Mouse (Mus musculus) forebrain, postnatal 0 days (tissue): ENCODE data around the gene Olfr1337. TPM values are rescaled to one million over a fixed set of nuclear protein-coding genes. Genes with fewer than 3 reads are reported as not detected.
"Not testable (repeated sequence)": the region's sequence is repeated elsewhere in the genome, so short reads cannot be mapped to it uniquely, and the experiment has no call there.

Source experiments
- ATAC-seq: fragments of 200-750 bp; cut with Nextera tagmentation; 2 replicates; pipeline ENCODE4 v1.8.0; 2017; ENCODE audit warnings: mild to moderate bottlenecking, moderate library complexity
- DNase-seq: peaks from one replicate; pipeline ENCODE4 v3.0.0-alpha.2; 2015
- H3K27ac ChIP-seq: fragments of 300-500 bp; sonication (generic); 2 replicates; pipeline ENCODE4 v1.5.1; 2014; ENCODE audit warnings: low read depth, mild to moderate bottlenecking, antibody characterized with exemption, low read length, moderate library complexity, mixed read lengths
- H3K27me3 ChIP-seq: fragments of 300-500 bp; sonication (generic); 2 replicates; pipeline ENCODE4 v1.6.1; 2014; ENCODE audit warnings: mild to moderate bottlenecking, low read length, mixed read lengths; ENCODE audit not compliant: insufficient read depth
- H3K36me3 ChIP-seq: fragments of 300-500 bp; sonication (generic); 2 replicates; pipeline ENCODE4 v1.6.1; 2014; ENCODE audit warnings: mild to moderate bottlenecking, moderate library complexity; ENCODE audit not compliant: insufficient read depth
- H3K4me1 ChIP-seq: fragments of 300-500 bp; sonication (generic); 2 replicates; pipeline ENCODE4 v1.6.1; 2014; ENCODE audit warnings: antibody characterized with exemption; ENCODE audit not compliant: insufficient read depth
- H3K4me2 ChIP-seq: fragments of 300-500 bp; sonication (generic); 2 replicates; pipeline ENCODE4 v1.6.1; 2014; ENCODE audit warnings: low read depth, mild to moderate bottlenecking, moderate library complexity
- H3K4me3 ChIP-seq: fragments of 300-500 bp; sonication (generic); 2 replicates; pipeline ENCODE4 v1.5.1; 2014; ENCODE audit warnings: low read depth, low read length, mixed read lengths
- H3K9ac ChIP-seq: fragments of 300-500 bp; sonication (generic); 2 replicates; pipeline ENCODE4 v1.6.1; 2014; ENCODE audit warnings: mild to moderate bottlenecking
- H3K9me3 ChIP-seq: fragments of 300-500 bp; sonication (generic); 2 replicates; pipeline ENCODE4 v1.6.1; 2016; ENCODE audit warnings: low read length
- CTCF ChIP-seq: sonication (generic); IDR thresholded peaks from 2 replicates; pipeline ENCODE4 v1.5.1; 2016; ENCODE audit warnings: antibody characterized with exemption, control low read depth, low read depth
- WGBS: fragments of 180-500 bp; shearing (Covaris S2); extraction: QIAGEN DNeasy Blood & Tissue Kit; methylation state at CpG from one replicate; pipeline ENCODE4 v1.1.7; 2014; 5-methylcytosine and 5-hydroxymethylcytosine counted together
- polyA plus RNA-seq: library from polyadenylated mRNA; unstranded; fragments of >200 nt; fragmentation: Nextera tagmentation; extraction: Ambion mirVana; gene quantifications from 2 replicates; pipeline ENCODE4 v1.2.1, GENCODE M21; 2015
- total RNA-seq: library from RNA; depleted of rRNA; stranded (reverse); fragments of >200 nt; gene quantifications from 2 replicates; pipeline ENCODE4 v1.2.3, GENCODE M21; 2014; rRNA removed

Olfr1337 gene
- total RNA-seq, result not detected in 2 replicates
- polyA plus RNA-seq, result not detected in 2 replicates

DNA sequence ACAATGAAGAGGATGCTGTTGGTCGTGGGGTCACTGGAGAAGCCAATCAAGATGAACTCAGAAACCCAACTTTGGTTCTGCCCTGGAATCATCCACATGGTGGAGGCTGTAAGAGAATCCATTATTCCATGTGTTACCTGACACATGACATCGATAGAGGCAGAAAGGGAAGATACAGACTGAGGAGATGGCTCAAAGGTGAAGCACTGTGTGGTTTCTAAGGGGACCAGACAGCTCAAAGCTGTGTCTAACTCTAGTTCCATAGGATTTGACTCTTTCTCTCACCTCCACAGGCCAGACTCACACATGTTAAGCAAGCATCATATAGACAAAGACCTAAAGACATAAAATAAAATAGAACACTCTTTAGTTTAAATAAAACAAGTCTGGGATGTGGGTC, at the start of gene Olfr1337:
Gene Olfr1337 (minus strand): TSS at position 101 of the 400 bp plus-strand sequence.
- Histone ChIP-seq H3K4me3 (no peak within 1 kb of the TSS), H3K36me3 (no peaks in the 10 kb centered on the region), H3K9me3 (no peaks in the 10 kb centered on the region), H3K4me2 (no peak within 1 kb of the TSS), H3K27ac (no peak within 1 kb of the TSS), H3K4me1 (no peaks in the 10 kb centered on the region), H3K27me3 (no peaks in the 10 kb centered on the region), H3K9ac (no peak within 1 kb of the TSS)
- DNase-seq, result no peak
- no peak for TF ChIP-seq CTCF
- no peak for ATAC-seq
- 76% methylated on average over 2 of the region's 2 CpGs for WGBS

DNA sequence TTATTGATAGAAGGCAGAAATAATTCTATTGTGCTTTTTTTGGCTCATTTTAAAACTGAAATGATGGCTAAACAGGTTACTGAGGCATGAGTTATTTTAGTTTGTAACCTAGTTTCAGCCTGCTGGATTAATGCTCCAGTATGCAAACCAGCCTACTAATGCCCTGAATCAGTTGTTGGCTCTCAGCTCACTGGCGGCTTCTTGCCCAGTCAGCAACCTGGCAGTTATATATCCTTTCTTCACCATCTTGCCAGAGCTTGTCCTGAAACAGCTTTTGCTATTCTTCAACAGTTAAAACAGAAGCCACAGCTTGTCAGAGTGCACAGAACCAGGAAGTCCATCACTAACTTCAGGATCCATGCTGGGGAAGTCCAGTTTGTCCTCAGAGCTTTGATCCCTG, 36.5 kb upstream of the Olfr1337 start:
- Histone ChIP-seq H3K9ac (no peak overlapping the region), H3K4me2 (no peak overlapping the region), H3K4me3 (no peak overlapping the region), H3K4me1 (no peaks in the 10 kb centered on the region), H3K36me3 (no peaks in the 10 kb centered on the region), H3K27me3 (no peaks in the 10 kb centered on the region), H3K27ac (no peak overlapping the region), H3K9me3 (no peaks in the 10 kb centered on the region)
- WGBS, result 79% methylated on average over 1 of the region's 1 CpGs
- no peak for TF ChIP-seq CTCF
- peak; percentile 5 for DNase-seq
- ATAC-seq, result no peak

GRCm38 (mm10) chr4:118809844-118810243, 27.5 kb upstream of the Olfr1337 start, which contains the start of gene Olfr1335:
TSS of gene Olfr1335 (minus strand) at chr4:118809944.
- Histone ChIP-seq H3K9me3 (no peaks in the 10 kb centered on the region), H3K27ac (no peak within 1 kb of the TSS), H3K4me1 (no peaks in the 10 kb centered on the region), H3K4me2 (no peak within 1 kb of the TSS), H3K4me3 (no peak within 1 kb of the TSS), H3K27me3 (no peaks in the 10 kb centered on the region), H3K9ac (no peak within 1 kb of the TSS), H3K36me3 (no peaks in the 10 kb centered on the region)
- ATAC-seq (no peak), DNase-seq (no peak)
- WGBS, result 89% methylated on average over 4 of the region's 4 CpGs
- TF ChIP-seq CTCF, result no peak

- not testable (repeated sequence) for H3K4me2 ChIP-seq, H3K27ac ChIP-seq, H3K4me1 ChIP-seq, H3K36me3 ChIP-seq, H3K4me3 ChIP-seq, H3K9me3 ChIP-seq, ATAC-seq, DNase-seq, H3K9ac ChIP-seq, H3K27me3 ChIP-seq
These were observed 10.4 kb upstream of the Olfr1337 start for GRCm38 (mm10) chr4:118792796-118793195.

GRCm38 (mm10) chr4:118758637-118759036, 23.7 kb downstream of the Olfr1337 start, which contains the start of gene Olfr1338:
TSS of gene Olfr1338 (minus strand) at chr4:118758737.
- Histone ChIP-seq H3K9me3 (no peaks in the 10 kb centered on the region), H3K4me1 (no peaks in the 10 kb centered on the region), H3K4me3 (no peak within 1 kb of the TSS), H3K9ac (no peak within 1 kb of the TSS), H3K27me3 (no peaks in the 10 kb centered on the region), H3K27ac (no peak within 1 kb of the TSS), H3K4me2 (no peak within 1 kb of the TSS), H3K36me3 (no peaks in the 10 kb centered on the region)
- 80% methylated on average over 1 of the region's 1 CpGs for WGBS
- ATAC-seq, result no peak
- DNase-seq, result no peak
- no peak for TF ChIP-seq CTCF

DNA sequence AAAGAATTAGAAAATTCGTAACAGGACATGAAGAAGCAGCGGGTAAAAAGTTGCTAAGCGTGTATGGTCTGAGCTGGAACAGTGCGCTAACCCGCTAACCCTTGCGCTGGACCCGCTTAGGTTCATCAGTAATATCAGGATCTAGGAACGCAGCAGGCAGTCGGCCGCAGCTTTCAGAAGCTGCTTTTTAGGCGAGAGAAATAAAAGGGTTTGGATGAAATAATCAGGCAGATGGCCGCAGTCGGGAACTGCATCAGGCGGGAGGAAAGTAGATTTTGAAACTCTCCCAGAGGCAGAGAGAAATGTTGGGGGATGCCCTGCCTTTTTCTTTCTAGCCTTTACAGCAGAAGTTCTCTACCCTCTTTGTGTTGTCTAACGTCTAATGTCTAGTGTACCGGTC, 40.5 kb downstream of the Olfr1337 start:
- no peaks in the 10 kb centered on the region for H3K9me3 ChIP-seq
- no peaks in the 10 kb centered on the region for H3K4me1 ChIP-seq
- no peak overlapping the region for H3K4me3 ChIP-seq
- no peak overlapping the region for H3K9ac ChIP-seq
- WGBS, result 3% methylated on average over 16 of the region's 16 CpGs
- ATAC-seq, result no peak
- peak overlapping the region; percentile 30 for H3K4me2 ChIP-seq
- DNase-seq, result peak; percentile 23
- no peak for TF ChIP-seq CTCF
- no peaks in the 10 kb centered on the region for H3K27me3 ChIP-seq
- no peaks in the 10 kb centered on the region for H3K36me3 ChIP-seq
- H3K27ac ChIP-seq, result no peak overlapping the region

- DNase-seq (no peak), ATAC-seq (no peak)
- Histone ChIP-seq H3K9me3 (no peaks in the 10 kb centered on the region), H3K27me3 (no peaks in the 10 kb centered on the region), H3K9ac (no peak overlapping the region), H3K4me2 (peak overlapping the region; percentile 30), H3K4me1 (no peaks in the 10 kb centered on the region), H3K27ac (no peak overlapping the region), H3K4me3 (no peak overlapping the region), H3K36me3 (no peaks in the 10 kb centered on the region)
- TF ChIP-seq CTCF, result no peak
- 8% methylated on average over 11 of the region's 11 CpGs for WGBS
These were observed 41.2 kb downstream of the Olfr1337 start for GRCm38 (mm10) chr4:118740988-118741698.
